Mouse (Mus musculus) lung, postnatal 0 days (tissue): ENCODE data around the gene Clrn1.

ENCODE experiments used
- CTCF ChIP-seq: IDR thresholded peaks from 2 replicates; pipeline ENCODE4 v1.5.1; 2016; ENCODE audit warnings: antibody characterized with exemption, mild to moderate bottlenecking
- EP300 ChIP-seq: IDR thresholded peaks from 2 replicates; pipeline ENCODE4 v1.6.1; 2016; ENCODE audit warnings: antibody characterized with exemption, mild to moderate bottlenecking, control low read depth

DNA sequence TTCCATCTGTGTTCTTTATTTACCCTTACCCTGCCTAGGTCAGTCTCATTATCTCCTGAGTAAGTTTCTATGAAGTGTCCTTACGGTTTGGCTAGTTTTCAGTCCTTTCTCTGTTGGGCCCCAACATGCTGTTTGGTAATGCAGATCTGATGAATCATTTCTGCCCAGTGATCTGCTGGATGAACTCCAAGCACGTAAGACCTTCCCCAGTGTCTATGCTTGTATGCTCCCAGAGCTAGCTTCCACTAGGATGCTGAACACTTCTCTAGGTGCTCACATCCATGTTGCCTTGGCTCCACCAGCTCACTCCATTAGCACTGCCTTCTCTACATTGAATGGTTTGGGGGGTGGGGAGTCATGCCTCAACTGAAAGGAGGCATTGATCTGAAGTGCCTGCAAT is 52.3 kb downstream of the Clrn1 start:
- no peak for TF ChIP-seq EP300
- TF ChIP-seq CTCF: no peak
